Mouse (Mus musculus): ENCODE measurements around the gene Gpr180.

Gene Gpr180

DNA sequence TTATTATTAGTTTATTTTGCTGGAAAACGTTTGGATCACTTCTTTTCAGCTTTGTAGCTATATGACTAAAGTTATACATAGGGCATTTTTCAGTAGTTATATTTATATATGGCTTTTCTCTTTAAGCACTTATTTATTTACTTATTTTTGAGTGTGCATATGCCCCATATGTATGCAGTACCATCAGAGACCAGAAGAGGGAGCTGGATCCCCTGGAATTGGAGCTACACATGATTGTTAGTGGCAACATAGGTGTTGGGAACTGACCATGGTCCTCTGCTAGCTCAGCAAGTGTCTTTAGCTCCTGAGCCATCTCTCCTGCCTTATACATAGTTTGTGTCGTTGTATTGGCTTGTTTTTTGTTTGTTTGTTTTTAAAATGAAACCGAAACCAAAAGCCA, 70.4 kb downstream of the Gpr180 start:
- peak; percentile 73 for DNase-seq (ENCODE audit: low read depth, low spot score)

DNA sequence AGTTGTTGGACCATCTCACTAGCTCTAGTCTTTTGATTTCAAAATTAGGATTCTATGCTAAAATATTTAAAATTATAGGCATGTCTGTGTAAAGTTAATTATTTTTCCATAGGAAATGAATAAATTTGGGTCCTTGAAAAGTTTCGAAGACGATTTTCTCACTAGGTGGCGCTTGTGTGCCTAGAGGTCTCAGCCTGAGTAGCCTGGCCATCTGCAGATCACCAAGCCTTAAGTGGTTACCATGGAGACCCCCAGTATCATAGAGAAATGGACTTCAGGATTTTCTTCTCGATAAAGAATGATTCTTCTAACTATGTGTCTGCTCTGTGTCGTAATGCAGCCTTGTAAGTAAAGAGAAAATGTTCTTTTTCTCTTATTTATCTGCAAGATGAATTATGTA, 72.7 kb downstream of the Gpr180 start:
- DNase-seq (ENCODE audit: low read depth, low spot score) = no peak

DNA sequence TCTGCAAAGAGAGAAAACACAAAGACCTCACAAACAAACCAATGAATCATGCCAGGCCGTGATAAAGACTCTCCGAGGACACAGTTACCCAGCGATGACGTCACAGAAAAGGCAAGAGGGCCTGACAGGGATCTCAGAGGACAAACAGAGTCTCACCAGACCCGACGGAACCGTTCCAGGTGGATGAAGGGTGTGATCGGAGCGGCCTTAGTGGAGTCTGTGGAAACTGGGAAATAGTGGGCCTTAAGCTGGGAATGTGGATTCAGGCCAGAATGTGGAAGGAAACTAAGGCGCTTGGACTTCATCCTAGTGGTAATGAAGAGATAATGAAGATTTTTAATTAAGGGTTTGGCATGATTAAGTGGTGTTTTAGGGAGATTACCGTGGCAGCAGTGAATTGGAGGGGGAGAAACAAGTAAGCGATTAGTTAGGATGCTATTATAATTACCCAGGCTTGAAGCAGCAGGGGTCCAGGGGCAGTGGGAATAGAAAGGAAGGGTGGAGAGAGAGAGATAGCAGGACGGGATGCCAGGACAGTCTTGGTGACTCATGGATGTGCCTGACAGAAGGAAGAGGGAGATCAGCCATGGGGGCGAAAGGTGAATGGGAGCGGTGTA, 75.3 kb downstream of the Gpr180 start:
- no peak for DNase-seq (ENCODE audit: low read depth, low spot score)
